13 mouse cellular contexts compared by ENCODE assay signal in genomic region chr17:47601389-47601755, GRCm38 (mm10). TPM values are rescaled to one million over a fixed set of nuclear protein-coding genes. Genes with fewer than 3 reads are reported as not detected.
DNase-seq lines count a peak whose midpoint lies in the region; ATAC-seq and TF ChIP-seq lines count a peak whose summit lies in the region.
"Had no signal": no experiment of that assay in that cellular context is flagged by ENCODE, and none has a peak within 500 bp of the region (broad histone marks: within the 10 kb centered on the region; RNA-seq: fewer than 3 reads in every experiment).

No protein-coding gene starts in this region.

- peak overlapping the region; percentile 2; the same call in 1 of the 2 replicates for H3K27ac ChIP-seq in heart, embryonic 16.5 days (ENCODE audit: low read length)
- peak overlapping the region; percentile 24; the same call in 1 of the 2 replicates for H3K27ac ChIP-seq in CH12.LX (ENCODE audit: insufficient read depth, low read depth)
- H3K27ac ChIP-seq in ES-Bruce4 (ENCODE audit: insufficient read depth, low read length): peak overlapping the region; percentile 37
- H3K27ac ChIP-seq in liver, embryonic 16.5 days (ENCODE audit: low read length): peak overlapping the region; percentile 1
- H3K27ac ChIP-seq in hindbrain, embryonic 11.5 days (ENCODE audit: low read depth, low read length): no peak overlapping the region
- H3K27ac ChIP-seq: hindbrain, embryonic 10.5 days; liver, embryonic 14.5 days; midbrain, embryonic 13.5 days had no signal

- peaks cover 26% of the 10 kb centered on the region for H3K4me1 ChIP-seq in heart, embryonic 16.5 days (ENCODE audit: control insufficient read depth, insufficient read depth, low read length)
- H3K4me1 ChIP-seq in CH12.LX (ENCODE audit: control insufficient read depth in 1 of 2, insufficient read depth in 2 of 2) (peaks cover 3 to 28% of the 10 kb centered on the region in 2 experiments; a peak in 3 of 4 replicates), ES-Bruce4 (ENCODE audit: control insufficient read depth, insufficient read depth, low read length) (peaks cover 6% of the 10 kb centered on the region)
- peaks cover 42% of the 10 kb centered on the region for H3K4me1 ChIP-seq in liver, embryonic 16.5 days (ENCODE audit: control insufficient read depth, low read depth, low read length)
- peaks cover 8% of the 10 kb centered on the region; the same call in 1 of the 2 replicates for H3K4me1 ChIP-seq in hindbrain, embryonic 11.5 days (replicated peaks; ENCODE audit: control insufficient read depth, insufficient read depth, low read length)

- no peak for TF ChIP-seq RAD21 in CH12.LX (IDR thresholded peaks at IDR 0.05; ENCODE audit: low read depth, low read length)

- H3K9me3 ChIP-seq in heart, embryonic 16.5 days (replicated peaks; ENCODE audit: control insufficient read depth, low read length): no peaks in the 10 kb centered on the region
- H3K9me3 ChIP-seq in CH12.LX (replicated peaks; ENCODE audit: low read length) (no peaks in the 10 kb centered on the region), ES-Bruce4 (replicated peaks; ENCODE audit: control insufficient read depth, insufficient read depth, low read length, poor library complexity, severe bottlenecking) (no peaks in the 10 kb centered on the region)
- no peaks in the 10 kb centered on the region for H3K9me3 ChIP-seq in liver, embryonic 16.5 days (replicated peaks; ENCODE audit: control insufficient read depth, low read length)
- no peaks in the 10 kb centered on the region for H3K9me3 ChIP-seq in hindbrain, embryonic 11.5 days (ENCODE audit: control insufficient read depth, low read length)
- H3K9me3 ChIP-seq: hindbrain, embryonic 10.5 days; midbrain, embryonic 13.5 days had no signal

- TF ChIP-seq EP300 in CH12.LX (IDR thresholded peaks at IDR 0.05; ENCODE audit: low read length): no peak
- TF ChIP-seq EP300 in ES-Bruce4 (IDR thresholded peaks at IDR 0.05; ENCODE audit: insufficient read depth, low read depth, low read length): no peak

- WGBS in heart, embryonic 16.5 days: 83% methylated on average over 10 of the region's 10 CpGs
- WGBS in liver, embryonic 16.5 days (ENCODE audit: insufficient replicate concordance): 87% methylated on average over 10 of the region's 10 CpGs
- WGBS in hindbrain, embryonic 11.5 days: 91% methylated on average over 10 of the region's 10 CpGs

- H3K4me2 ChIP-seq in heart, embryonic 16.5 days (ENCODE audit: low read depth, low read length): no peak overlapping the region
- H3K4me2 ChIP-seq in CH12.LX (ENCODE audit: insufficient read depth, low read depth, poor library complexity, severe bottlenecking): no peak overlapping the region
- no peak overlapping the region for H3K4me2 ChIP-seq in liver, embryonic 16.5 days (ENCODE audit: low read depth, low read length)
- no peak overlapping the region for H3K4me2 ChIP-seq in hindbrain, embryonic 11.5 days (replicated peaks; ENCODE audit: low read depth, low read length)
- H3K4me2 ChIP-seq: midbrain, embryonic 13.5 days had no signal

- H3K9ac ChIP-seq in heart, embryonic 16.5 days (ENCODE audit: low read length): no peak overlapping the region
- H3K9ac ChIP-seq in CH12.LX (ENCODE audit: insufficient read depth, low read depth) (no peak overlapping the region), ES-Bruce4 (ENCODE audit: low read depth, poor library complexity, severe bottlenecking) (no peak overlapping the region)
- no peak overlapping the region for H3K9ac ChIP-seq in liver, embryonic 16.5 days (ENCODE audit: low read depth, low read length)
- no peak overlapping the region for H3K9ac ChIP-seq in hindbrain, embryonic 11.5 days (ENCODE audit: low read depth, low read length)
- H3K9ac ChIP-seq: liver, embryonic 14.5 days; midbrain, embryonic 13.5 days had no signal

- DNase-seq in heart, adult 9 months (ENCODE audit: low spot score in 2 of 2): no peak
- DNase-seq in CH12.LX (ENCODE audit: extremely low read depth): no peak
- no peak for DNase-seq in right cerebral cortex, postnatal 36 days (ENCODE audit: low spot score in 2 of 2)
- DNase-seq in hindbrain, embryonic 11.5 days (ENCODE audit: low spot score): no peak
- no peak for DNase-seq in right cerebral cortex, postnatal 25 days
- DNase-seq: cerebellum, adult 11-12 months; kidney, postnatal 14 days had no signal

- H3K36me3 ChIP-seq in heart, embryonic 16.5 days (ENCODE audit: control insufficient read depth, insufficient read depth): peaks cover 54% of the 10 kb centered on the region
- H3K36me3 ChIP-seq in CH12.LX (replicated peaks in 1 of 2; ENCODE audit: control insufficient read depth in 1 of 2, insufficient read depth in 1 of 2, low read length in 1 of 2): peaks cover 74 to 92% of the 10 kb centered on the region in 2 experiments
- H3K36me3 ChIP-seq in ES-Bruce4 (ENCODE audit: control insufficient read depth, insufficient read depth, low read length, poor library complexity, severe bottlenecking): peaks cover 47% of the 10 kb centered on the region
- H3K36me3 ChIP-seq in liver, embryonic 16.5 days (ENCODE audit: control insufficient read depth, insufficient read depth): peaks cover 78% of the 10 kb centered on the region
- no peaks in the 10 kb centered on the region; the same call in 1 of the 2 replicates for H3K36me3 ChIP-seq in hindbrain, embryonic 11.5 days (ENCODE audit: control insufficient read depth, insufficient read depth, low read length)

- TF ChIP-seq CTCF in CH12.LX (conservative IDR thresholded peaks at IDR 0.05 in 1 of 2, IDR thresholded peaks at IDR 0.05 in 1 of 2; ENCODE audit: low read depth in 2 of 2, low read length in 2 of 2) (no peak), ES-Bruce4 (IDR thresholded peaks at IDR 0.05; ENCODE audit: low read depth, low read length) (no peak)

- H3K79me2 ChIP-seq in CH12.LX (replicated peaks; ENCODE audit: control insufficient read depth, extremely low read depth, insufficient read depth, poor library complexity, severe bottlenecking): no peaks in the 10 kb centered on the region

- TF ChIP-seq POLR2A in CH12.LX (IDR thresholded peaks at IDR 0.05; ENCODE audit: low read depth, low read length): no peak
- TF ChIP-seq POLR2A in ES-Bruce4 (IDR thresholded peaks at IDR 0.05; ENCODE audit: insufficient read depth, low read length): no peak

- in situ Hi-C loops in CH12.LX (cut with MboI; ENCODE audit: low pct_ligation_motif_present, low pct_unique_long_range_greater_than_20kb, low sequenced_read_pairs): loop anchor here (5.0 to 25.0 kb wide), 2 partner anchors 89 to 214 kb away; partner anchors contain the start of gene Guca1b

- no peaks in the 10 kb centered on the region for H3K27me3 ChIP-seq in heart, embryonic 16.5 days (ENCODE audit: control insufficient read depth, insufficient read depth, low read length)
- H3K27me3 ChIP-seq in CH12.LX (replicated peaks) (no peaks in the 10 kb centered on the region), ES-Bruce4 (ENCODE audit: control insufficient read depth, insufficient read depth, low read length, poor library complexity, severe bottlenecking) (no peaks in the 10 kb centered on the region)
- no peaks in the 10 kb centered on the region for H3K27me3 ChIP-seq in liver, embryonic 16.5 days (ENCODE audit: control insufficient read depth, insufficient read depth, low read depth, low read length)
- H3K27me3 ChIP-seq in hindbrain, embryonic 11.5 days (ENCODE audit: control insufficient read depth, insufficient read depth, low read length): no peaks in the 10 kb centered on the region
- H3K27me3 ChIP-seq: midbrain, embryonic 13.5 days had no signal

- ATAC-seq in heart, embryonic 16.5 days (replicated peaks; ENCODE audit: extremely low read depth, insufficient read depth, low FRiP score): no peak
- no peak for ATAC-seq in liver, embryonic 16.5 days (ENCODE audit: low read depth)
- no peak for ATAC-seq in hindbrain, embryonic 11.5 days (ENCODE audit: low FRiP score)
- ATAC-seq: midbrain, embryonic 13.5 days had no signal

- dilution Hi-C loops in CH12.LX (cut with MboI; ENCODE audit: extremely low pct_ligation_motif_present, extremely low pct_unique_long_range_greater_than_20kb, low sequenced_read_pairs): no loop called here

- no peak overlapping the region for H3K4me3 ChIP-seq in heart, embryonic 16.5 days (ENCODE audit: low read length)
- H3K4me3 ChIP-seq in CH12.LX (replicated peaks in 1 of 3; ENCODE audit: low read depth in 2 of 3, low read length in 2 of 3, poor library complexity in 1 of 3): no peak overlapping the region
- H3K4me3 ChIP-seq in ES-Bruce4 (ENCODE audit: low read depth, low read length): peak overlapping the region; percentile 11; the same call in 1 of the 2 replicates
- no peak overlapping the region for H3K4me3 ChIP-seq in liver, embryonic 16.5 days (ENCODE audit: low read depth, low read length)
- H3K4me3 ChIP-seq in hindbrain, embryonic 11.5 days (ENCODE audit: low read depth, low read length): no peak overlapping the region
- H3K4me3 ChIP-seq: hindbrain, embryonic 10.5 days; midbrain, embryonic 13.5 days had no signal

RNA-seq across cellular contexts. Expression of gene Bysl, which starts 9.9 kb away (rescaled TPM):
- 22.9 and 23.3 TPM in 2 replicates for polyA plus RNA-seq in heart, embryonic 16.5 days (2015; fragmentation: Nextera tagmentation; extraction: Ambion mirVana)
- 28.0 and 40.1 TPM in 2 replicates for total RNA-seq in CH12.LX (2012; rRNA removed)
- total RNA-seq in CH12.LX (2014; rRNA removed): 24.0 and 24.4 TPM in 2 replicates
- 57.4 and 60.5 TPM in 2 replicates for polyA plus RNA-seq in CH12.LX (2012; ENCODE audit: insufficient read length, low read depth)
- polyA plus RNA-seq in ES-Bruce4 (2011; ENCODE audit: insufficient read depth, insufficient read length, low read depth, missing spikeins): 24.9 and 25.7 TPM in 2 replicates
- polyA plus RNA-seq in liver, embryonic 16.5 days (2015; fragmentation: Nextera tagmentation; extraction: Ambion mirVana): 12.5 and 12.7 TPM in 2 replicates
- 30.8 and 31.0 TPM in 2 replicates for polyA plus RNA-seq in hindbrain, embryonic 11.5 days (2014; fragmentation: Nextera tagmentation; extraction: Ambion mirVana)

RNA-seq across cellular contexts. Expression of gene Med20, which starts 10.0 kb away (rescaled TPM):
- 30.5 and 34.9 TPM in 2 replicates for polyA plus RNA-seq in heart, embryonic 16.5 days (2015; fragmentation: Nextera tagmentation; extraction: Ambion mirVana)
- total RNA-seq in CH12.LX (2012; rRNA removed) (30.5 and 31.0 TPM in 2 replicates), CH12.LX (2014; rRNA removed) (42.5 and 43.5 TPM in 2 replicates)
- polyA plus RNA-seq in CH12.LX (2012; ENCODE audit: insufficient read length, low read depth) (31.1 and 31.2 TPM in 2 replicates), ES-Bruce4 (2011; ENCODE audit: insufficient read depth, insufficient read length, low read depth, missing spikeins) (26.4 and 36.9 TPM in 2 replicates)
- 22.3 and 22.4 TPM in 2 replicates for polyA plus RNA-seq in liver, embryonic 16.5 days (2015; fragmentation: Nextera tagmentation; extraction: Ambion mirVana)
- 44.6 and 44.8 TPM in 2 replicates for polyA plus RNA-seq in hindbrain, embryonic 11.5 days (2014; fragmentation: Nextera tagmentation; extraction: Ambion mirVana)

RNA-seq across cellular contexts. Expression of gene Gm20517, which starts 10.0 kb away (rescaled TPM):
- 0.82 and 1.0 TPM in 2 replicates for polyA plus RNA-seq in heart, embryonic 16.5 days (2015; fragmentation: Nextera tagmentation; extraction: Ambion mirVana)
- total RNA-seq in CH12.LX (2012; rRNA removed) (1.7 and 1.8 TPM in 2 replicates), CH12.LX (2014; rRNA removed) (1.8 and 2.5 TPM in 2 replicates)
- polyA plus RNA-seq in CH12.LX (2012; ENCODE audit: insufficient read length, low read depth) (1.1 and 2.6 TPM in 2 replicates), ES-Bruce4 (2011; ENCODE audit: insufficient read depth, insufficient read length, low read depth, missing spikeins) (4.5 and 11.9 TPM in 2 replicates)
- polyA plus RNA-seq in liver, embryonic 16.5 days (2015; fragmentation: Nextera tagmentation; extraction: Ambion mirVana): 0.97 and 1.1 TPM in 2 replicates
- 1.3 and 1.7 TPM in 2 replicates for polyA plus RNA-seq in hindbrain, embryonic 11.5 days (2014; fragmentation: Nextera tagmentation; extraction: Ambion mirVana)

RNA-seq across cellular contexts. Expression of gene Usp49, which starts 29.1 kb away (rescaled TPM):
- 2.1 and 3.1 TPM in 2 replicates for polyA plus RNA-seq in heart, embryonic 16.5 days (2015; fragmentation: Nextera tagmentation; extraction: Ambion mirVana)
- total RNA-seq in CH12.LX (2012; rRNA removed) (2.6 and 3.4 TPM in 2 replicates), CH12.LX (2014; rRNA removed) (2.6 and 2.7 TPM in 2 replicates)
- polyA plus RNA-seq in CH12.LX (2012; ENCODE audit: insufficient read length, low read depth) (3.7 and 4.3 TPM in 2 replicates), ES-Bruce4 (2011; ENCODE audit: insufficient read depth, insufficient read length, low read depth, missing spikeins) (15.8 and 16.8 TPM in 2 replicates)
- 2.9 and 3.6 TPM in 2 replicates for polyA plus RNA-seq in liver, embryonic 16.5 days (2015; fragmentation: Nextera tagmentation; extraction: Ambion mirVana)
- 8.7 and 9.1 TPM in 2 replicates for polyA plus RNA-seq in hindbrain, embryonic 11.5 days (2014; fragmentation: Nextera tagmentation; extraction: Ambion mirVana)
